Mouse (Mus musculus) ES-Bruce4 (cell line): Measurements from ENCODE around the gene App.

Source experiments
- CTCF ChIP-seq: IDR thresholded peaks from one replicate; pipeline ENCODE4 v1.8.1; 2011; ENCODE audit warnings: low read depth, low read length
- EP300 ChIP-seq: IDR thresholded peaks from 2 replicates; pipeline ENCODE4 v1.6.1; 2011; ENCODE audit warnings: low read depth, low read length; ENCODE audit not compliant: insufficient read depth
- POLR2A ChIP-seq: IDR thresholded peaks from one replicate; pipeline ENCODE4 v1.8.1; 2011; ENCODE audit warnings: low read length; ENCODE audit not compliant: insufficient read depth

GRCm38 (mm10) chr16:85058138-85058537 is 115.4 kb downstream of the App start:
- TF ChIP-seq CTCF, result no peak
- TF ChIP-seq POLR2A, result no peak
- no peak for TF ChIP-seq EP300
